Mouse (Mus musculus) heart, adult 2 months (tissue): ENCODE data around the gene Grid2. TPM values are rescaled to one million over a fixed set of nuclear protein-coding genes. Genes with fewer than 3 reads are reported as not detected.

Experiments
- DNase-seq, 2 experiments: peaks; one replicate each; pipeline ENCODE4 v3.0.0; 2021
- H3K27ac ChIP-seq: fragments of 200-600 bp; 2 replicates; pipeline ENCODE4 v1.8.1; 2022
- H3K27me3 ChIP-seq: fragments of 200-500 bp; 2 replicates; pipeline ENCODE4 v1.6.1; 2012; ENCODE audit warnings: mild to moderate bottlenecking, low read length, inconsistent platforms, mixed read lengths; ENCODE audit not compliant: control insufficient read depth, insufficient read depth
- H3K36me3 ChIP-seq: fragments of 200-500 bp; 2 replicates; pipeline ENCODE4 v1.6.1; 2012; ENCODE audit warnings: low read length, inconsistent platforms; ENCODE audit not compliant: control insufficient read depth, insufficient read depth
- H3K4me1 ChIP-seq: fragments of 200-500 bp; 2 replicates; pipeline ENCODE4 v1.6.1; 2011; ENCODE audit warnings: low read length; ENCODE audit not compliant: control insufficient read depth, insufficient read depth
- H3K4me3 ChIP-seq: fragments of 200-600 bp; 2 replicates; pipeline ENCODE4 v1.8.1; 2022
- H3K79me2 ChIP-seq: fragments of 200-500 bp; replicated peaks from 2 replicates; pipeline ENCODE4 v1.6.1; 2012; ENCODE audit warnings: mild to moderate bottlenecking, inconsistent platforms, low read length, moderate library complexity, mixed read lengths; ENCODE audit not compliant: control insufficient read depth, insufficient read depth
- H3K9ac ChIP-seq: fragments of 200-500 bp; 2 replicates; pipeline ENCODE4 v1.6.1; 2012; ENCODE audit warnings: low read depth, mild to moderate bottlenecking, control low read depth, inconsistent platforms, low read length, mixed read lengths
- CTCF ChIP-seq: fragments of 200-600 bp; IDR thresholded peaks from 2 replicates; pipeline ENCODE4 v1.8.1; 2022; ENCODE audit warnings: antibody characterized with exemption, mild to moderate bottlenecking, moderate library complexity
- EP300 ChIP-seq: fragments of 200-500 bp; IDR thresholded peaks from 2 replicates; pipeline ENCODE4 v1.6.1; 2011; ENCODE audit warnings: low read depth, low read length, control low read depth; ENCODE audit not compliant: insufficient read depth
- POLR2A ChIP-seq: fragments of 200-500 bp; IDR thresholded peaks from 2 replicates; pipeline ENCODE4 v1.6.1; 2011; ENCODE audit warnings: mild to moderate bottlenecking, low read depth, low read length, control low read depth; ENCODE audit not compliant: insufficient read depth
- WGBS: fragments of 180-500 bp; shearing (Covaris S2); methylation state at CpG from one replicate; pipeline ENCODE4 v1.1.7; 2018; 5-methylcytosine and 5-hydroxymethylcytosine counted together
- intact Hi-C: fragments of 180-260 bp; cut with DNase I; formaldehyde crosslinking; loops from one replicate; pipeline ENCODE4 v1.15.1; 2025
- polyA plus RNA-seq: library from polyadenylated mRNA; depleted of rRNA; stranded (reverse); fragments of >200 nt; gene quantifications from 2 replicates; pipeline ENCODE4 v1.2.3, GENCODE M21; 2012
- total RNA-seq, 2 experiments: library from RNA; stranded (reverse); gene quantifications; 2 replicates each; pipeline ENCODE4 v1.2.3; 2021

Gene Grid2
- total and polyA plus RNA-seq, 3 experiments: 0.05 to 0.08 TPM; not detected in 1

GRCm38 (mm10) chr6:63917035-63917570 is 661.4 kb downstream of the Grid2 start:
- Histone ChIP-seq H3K4me3 (no peak overlapping the region), H3K4me1 (no peaks in the 10 kb centered on the region), H3K36me3 (no peaks in the 10 kb centered on the region), H3K79me2 (no peaks in the 10 kb centered on the region), H3K27ac (no peak overlapping the region), H3K27me3 (no peaks in the 10 kb centered on the region), H3K9ac (no peak overlapping the region)
- 65% methylated on average over 6 of the region's 6 CpGs for WGBS
- intact Hi-C loops: no loop called here
- no peak for DNase-seq
- no peak for TF ChIP-seq EP300
- TF ChIP-seq POLR2A: no peak
- no peak for TF ChIP-seq CTCF

GRCm38 (mm10) chr6:63921951-63922350 is 666.3 kb downstream of the Grid2 start:
- Histone ChIP-seq H3K4me3 (no peak overlapping the region), H3K9ac (no peak overlapping the region), H3K36me3 (no peaks in the 10 kb centered on the region), H3K4me1 (no peaks in the 10 kb centered on the region), H3K79me2 (no peaks in the 10 kb centered on the region), H3K27me3 (no peaks in the 10 kb centered on the region), H3K27ac (no peak overlapping the region)
- TF ChIP-seq CTCF: no peak
- no peak for TF ChIP-seq EP300
- TF ChIP-seq POLR2A: no peak
- DNase-seq: no peak
- WGBS: 76% methylated on average over 6 of the region's 6 CpGs
- intact Hi-C loops: no loop called here

GRCm38 (mm10) chr6:63931201-63931600 is 675.5 kb downstream of the Grid2 start:
- DNase-seq: no peak
- TF ChIP-seq EP300 (no peak), CTCF (no peak), POLR2A (no peak)
- no peaks in the 10 kb centered on the region for H3K4me1 ChIP-seq
- H3K27ac ChIP-seq: no peak overlapping the region
- intact Hi-C loops: no loop called here
- H3K9ac ChIP-seq: no peak overlapping the region
- H3K27me3 ChIP-seq: no peaks in the 10 kb centered on the region
- no peaks in the 10 kb centered on the region for H3K79me2 ChIP-seq
- H3K36me3 ChIP-seq: no peaks in the 10 kb centered on the region
- H3K4me3 ChIP-seq: no peak overlapping the region

DNA sequence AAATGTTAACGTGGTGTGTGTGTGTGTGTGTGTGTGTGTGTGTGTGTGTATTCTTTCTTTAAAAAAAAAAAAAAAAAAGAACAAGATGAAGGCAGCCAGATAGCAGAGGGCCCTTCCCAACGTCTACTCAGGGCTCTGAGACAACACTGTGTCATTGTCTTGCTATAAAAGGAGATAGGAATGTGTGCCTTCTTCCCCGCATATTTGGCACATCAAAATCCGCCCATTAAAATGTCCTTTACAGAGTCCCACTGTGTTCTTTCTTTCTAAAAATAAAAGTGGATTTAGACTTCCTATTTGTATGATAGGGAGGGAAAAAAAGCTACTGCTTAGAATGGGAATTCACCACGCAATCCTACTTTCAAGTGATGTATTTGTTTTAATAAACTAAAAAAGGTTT is 691.0 kb downstream of the Grid2 start:
- no peaks in the 10 kb centered on the region for H3K4me1 ChIP-seq
- H3K9ac ChIP-seq: no peak overlapping the region
- intact Hi-C loops: no loop called here
- no peaks in the 10 kb centered on the region for H3K27me3 ChIP-seq
- no peak overlapping the region for H3K4me3 ChIP-seq
- no peak overlapping the region for H3K27ac ChIP-seq
- H3K36me3 ChIP-seq: no peaks in the 10 kb centered on the region
- no peaks in the 10 kb centered on the region for H3K79me2 ChIP-seq
- DNase-seq: no peak
- TF ChIP-seq CTCF: no peak
- no peak for TF ChIP-seq POLR2A
- TF ChIP-seq EP300: no peak
- WGBS: 49% methylated on average over 5 of the region's 5 CpGs

- Histone ChIP-seq H3K4me1 (no peaks in the 10 kb centered on the region), H3K4me3 (no peak overlapping the region), H3K79me2 (no peaks in the 10 kb centered on the region), H3K9ac (no peak overlapping the region), H3K27me3 (no peaks in the 10 kb centered on the region), H3K36me3 (no peaks in the 10 kb centered on the region), H3K27ac (no peak overlapping the region)
- intact Hi-C loops: no loop called here
- TF ChIP-seq POLR2A: no peak
- DNase-seq: no peak
- WGBS: 72% methylated on average over 3 of the region's 3 CpGs
Observed at GRCm38 (mm10) chr6:63963789-63964188, 708.1 kb downstream of the Grid2 start.

GRCm38 (mm10) chr6:63964269-63964668 is 708.6 kb downstream of the Grid2 start:
- Histone ChIP-seq H3K27ac (no peak overlapping the region), H3K4me3 (no peak overlapping the region), H3K79me2 (no peaks in the 10 kb centered on the region), H3K36me3 (no peaks in the 10 kb centered on the region), H3K4me1 (no peaks in the 10 kb centered on the region), H3K27me3 (no peaks in the 10 kb centered on the region), H3K9ac (no peak overlapping the region)
- 75% methylated on average over 6 of the region's 6 CpGs for WGBS
- TF ChIP-seq EP300: no peak
- TF ChIP-seq CTCF: no peak
- no peak for TF ChIP-seq POLR2A
- no peak for DNase-seq
- intact Hi-C loops: no loop called here
